Mouse (Mus musculus) adipose tissue, adult 10 weeks (tissue): ENCODE measurements around the gene Rce1. TPM values are rescaled to one million over a fixed set of nuclear protein-coding genes. Genes with fewer than 3 reads are reported as not detected.

ENCODE experiments used
- polyA plus RNA-seq: library from polyadenylated mRNA; stranded (reverse); fragments of 350-450 nt; fragmentation: Illumina TruSeq; extraction: RNeasy Lipid Tissue Mini Kit (QIAGEN cat#74804); gene quantifications from one replicate; pipeline ENCODE4 v1.2.3, GENCODE M21; 2014; ENCODE audit warnings: low read depth, low replicate concordance

Rce1 gene
- polyA plus RNA-seq = 27.8 TPM

GRCm38 (mm10) chr19:4625179-4625828 lies at the start of gene Rce1:
Gene Rce1, minus strand, starts transcription at chr19:4625641.

GRCm38 (mm10) chr19:4615151-4616093 lies 10.0 kb downstream of the Rce1 start, which contains the start of gene Lrfn4:
Gene Lrfn4, minus strand, starts transcription at chr19:4615667.

Other genes with a start within 250 kb of the Rce1 start
- gene Kdm2a, start 227.4 kb downstream of the Rce1 start, polyA plus RNA-seq = 60.1 TPM
- gene Rhod, start 186.2 kb downstream of the Rce1 start, polyA plus RNA-seq = 12.3 TPM
- 33.1 TPM for gene Syt12, start 148.2 kb downstream of the Rce1 start, polyA plus RNA-seq
- gene 2010003K11Rik, start 127.1 kb downstream of the Rce1 start, polyA plus RNA-seq = 6.0 TPM
- 234 TPM for gene Pcx, start 115.2 kb downstream of the Rce1 start, polyA plus RNA-seq
- 6.9 TPM for gene Lrfn4, start 10.0 kb downstream of the Rce1 start, polyA plus RNA-seq
- 1.4 TPM for gene Gm960, start 73.0 kb upstream of the Rce1 start, polyA plus RNA-seq
- 5.0 TPM for gene Sptbn2, start 85.5 kb upstream of the Rce1 start, polyA plus RNA-seq
- gene Rbm4b, start 130.9 kb upstream of the Rce1 start, polyA plus RNA-seq = 17.2 TPM
- 20.7 TPM for gene Rbm4, start 168.3 kb upstream of the Rce1 start, polyA plus RNA-seq
- 7.9 TPM for gene Gm21992, start 186.0 kb upstream of the Rce1 start, polyA plus RNA-seq
- gene Rbm14, start 186.0 kb upstream of the Rce1 start, polyA plus RNA-seq = 16.7 TPM
- 62.9 TPM for gene Ccs, start 213.7 kb upstream of the Rce1 start, polyA plus RNA-seq
- gene Ccdc87, start 213.7 kb upstream of the Rce1 start, polyA plus RNA-seq = 1.0 TPM
- gene Ctsf, start 229.5 kb upstream of the Rce1 start, polyA plus RNA-seq = 65.6 TPM